Mouse (Mus musculus) NIH3T3 (cell line): ENCODE measurements around the gene Bcl7c.

Experiments
- DNase-seq: peaks from one replicate; pipeline ENCODE4 v3.0.0-alpha.2; 2012; ENCODE audit warnings: low read depth

The Bcl7c gene

DNA sequence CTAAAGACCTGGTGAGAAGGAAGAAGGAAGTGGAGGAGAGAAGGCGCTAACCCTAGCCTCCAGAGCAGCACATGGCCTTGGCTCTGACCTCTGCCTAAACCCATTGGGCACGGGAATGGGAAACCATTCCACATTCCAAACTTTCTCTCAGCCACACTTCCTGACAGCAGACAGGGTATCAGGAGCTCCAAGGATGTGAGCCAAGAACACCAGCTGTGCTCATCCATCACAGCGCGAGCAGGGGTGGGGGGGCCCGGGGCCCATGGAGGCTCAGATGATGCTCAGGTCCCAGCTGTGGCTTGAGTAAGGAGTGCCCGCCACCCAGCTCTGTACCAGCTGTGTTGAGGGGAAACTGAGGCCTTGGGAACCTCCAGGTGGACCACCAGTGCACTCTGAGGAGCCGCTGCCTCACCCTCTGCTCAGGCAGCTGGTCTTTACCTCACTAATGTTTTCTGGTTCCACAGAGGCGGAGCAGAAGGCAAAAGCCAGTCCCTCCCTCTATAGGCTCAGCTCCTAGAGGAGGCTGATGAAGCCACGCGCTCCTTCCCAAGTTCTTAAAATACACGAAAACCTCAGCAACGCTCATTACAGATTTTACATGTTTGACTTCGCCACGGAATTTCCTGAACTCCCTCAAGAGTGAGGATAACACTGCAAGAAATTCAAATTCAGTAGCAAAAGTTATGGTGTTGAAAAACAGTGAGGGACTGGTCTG, 23.3 kb downstream of the Bcl7c start:
- no peak for DNase-seq

DNA sequence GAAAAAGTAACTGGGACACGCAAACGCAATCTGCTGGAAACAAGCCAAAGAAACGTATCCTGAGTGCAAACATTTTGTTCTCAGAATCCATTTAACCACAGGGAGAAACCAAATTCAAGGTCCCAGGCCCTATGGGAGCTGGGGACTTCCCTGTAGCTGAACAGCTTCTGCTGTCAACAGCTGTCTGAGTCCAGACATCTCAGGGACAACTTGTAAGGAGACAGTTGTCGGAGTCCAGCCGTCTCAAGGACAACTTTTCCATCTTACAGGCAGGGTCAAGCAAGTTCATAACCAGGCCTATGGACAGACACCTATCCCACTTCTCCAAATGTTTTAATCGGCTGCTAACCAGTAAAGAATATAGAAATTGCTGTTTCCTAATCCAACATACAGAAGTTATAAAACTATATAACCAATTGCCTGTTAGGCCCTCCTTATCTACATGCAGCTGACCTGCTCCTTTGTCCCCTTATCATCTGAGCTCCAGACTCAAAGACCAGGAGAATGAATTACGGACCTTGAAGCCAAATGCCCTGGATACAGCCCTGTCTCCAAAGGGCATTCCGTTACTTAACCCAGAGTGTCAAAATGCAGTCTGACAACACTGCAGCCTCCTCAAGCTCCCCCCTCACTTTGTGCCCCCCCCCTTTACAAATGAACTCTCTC, 26.7 kb downstream of the Bcl7c start:
- no peak for DNase-seq

DNA sequence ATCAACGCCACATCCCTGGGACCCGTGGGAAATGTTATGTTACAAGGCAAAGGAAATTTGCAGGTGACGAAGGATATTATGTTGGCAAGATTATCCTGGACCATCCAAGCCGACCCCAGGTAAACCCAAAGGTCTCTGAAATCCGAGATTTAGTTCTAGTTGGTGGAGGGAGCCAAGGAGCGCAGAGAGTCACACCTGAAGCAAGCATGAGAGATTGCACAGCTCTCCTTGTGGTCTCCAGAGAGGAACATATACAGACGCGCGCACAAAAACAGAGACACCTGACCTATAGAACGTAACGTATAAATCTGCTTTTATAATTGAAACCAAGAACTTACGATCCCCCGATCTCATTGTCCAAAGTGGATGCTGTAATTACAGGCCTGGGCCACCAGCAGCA, 28.2 kb downstream of the Bcl7c start:
- DNase-seq, result no peak

DNA sequence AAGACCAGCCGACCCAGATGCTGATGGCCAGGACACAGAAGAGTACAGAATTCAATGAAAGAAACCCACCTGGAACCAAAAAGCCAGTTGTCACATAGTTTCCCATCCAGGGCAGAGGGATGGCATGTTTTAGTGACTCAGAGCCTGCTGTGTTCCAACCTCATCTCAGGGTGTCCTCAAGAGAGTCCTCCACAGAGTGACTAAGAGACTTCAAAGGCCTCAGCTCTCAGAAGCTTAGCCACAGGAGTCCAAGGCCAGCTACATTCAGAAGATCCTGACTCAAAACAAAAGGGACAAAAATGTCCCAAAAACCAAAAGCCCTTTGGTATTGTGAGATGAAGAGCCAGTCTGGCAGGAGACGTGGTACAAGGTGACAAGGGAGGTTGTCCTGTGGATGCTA, 29.9 kb downstream of the Bcl7c start:
- DNase-seq, result no peak

DNA sequence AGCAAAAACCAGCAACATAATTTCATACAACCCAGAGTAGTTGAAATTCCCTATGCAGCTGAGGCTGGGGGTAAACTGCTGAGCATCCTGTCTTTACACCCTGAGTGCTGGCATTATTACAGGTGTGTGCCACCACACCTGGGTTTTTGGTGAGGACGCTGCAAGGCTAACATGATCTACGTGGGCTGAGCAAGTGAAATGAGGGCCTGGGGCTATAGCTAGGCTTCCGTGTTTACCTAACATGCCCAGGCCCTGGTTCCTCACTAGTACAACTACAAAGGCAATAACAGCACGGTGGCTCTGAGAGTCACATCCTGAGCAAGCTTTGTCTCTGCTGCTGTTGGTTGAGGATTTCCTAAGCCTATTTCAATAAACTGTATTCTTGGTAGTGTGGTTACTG, 31.1 kb downstream of the Bcl7c start:
- DNase-seq, result no peak

DNA sequence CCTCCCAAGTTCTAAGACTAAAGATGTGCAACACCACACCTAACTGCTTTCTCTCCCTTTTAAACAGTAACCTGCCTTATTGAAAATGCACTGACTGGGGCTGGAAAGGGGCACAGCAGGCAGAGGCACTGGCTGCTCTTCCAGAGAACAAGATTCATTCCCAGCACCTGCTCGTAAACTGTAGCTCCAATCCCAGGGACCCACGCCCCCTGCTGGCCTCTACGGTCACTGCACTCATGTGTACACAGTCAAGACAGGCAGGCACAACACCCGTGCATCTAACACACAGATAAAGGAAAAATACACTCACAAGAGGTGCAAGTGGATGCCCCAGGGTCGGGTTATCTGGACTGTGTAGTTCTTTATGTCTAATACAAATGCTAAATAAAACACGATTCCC, 31.7 kb downstream of the Bcl7c start:
- DNase-seq, result peak; percentile 52

DNA sequence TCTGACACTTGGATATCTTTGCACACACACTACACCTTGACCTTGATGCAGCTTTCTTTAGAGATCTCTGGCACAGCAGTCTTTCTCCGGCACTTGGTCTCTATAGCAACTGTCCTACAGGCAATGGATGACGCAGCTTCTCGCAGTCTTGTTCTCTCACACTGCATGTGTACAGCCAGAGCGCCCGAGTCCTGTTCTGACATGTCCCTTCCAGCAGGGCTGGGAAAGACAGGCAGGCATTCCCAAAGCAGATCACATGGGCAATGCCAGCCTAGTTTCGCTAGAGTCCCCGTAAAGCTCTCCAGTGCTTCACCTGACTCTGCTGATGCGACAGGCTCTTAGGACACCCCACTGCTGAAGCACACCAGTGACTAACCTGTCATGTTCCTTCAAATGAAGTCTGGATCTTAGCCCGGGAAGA, 33.3 kb downstream of the Bcl7c start:
- DNase-seq, result no peak

DNA sequence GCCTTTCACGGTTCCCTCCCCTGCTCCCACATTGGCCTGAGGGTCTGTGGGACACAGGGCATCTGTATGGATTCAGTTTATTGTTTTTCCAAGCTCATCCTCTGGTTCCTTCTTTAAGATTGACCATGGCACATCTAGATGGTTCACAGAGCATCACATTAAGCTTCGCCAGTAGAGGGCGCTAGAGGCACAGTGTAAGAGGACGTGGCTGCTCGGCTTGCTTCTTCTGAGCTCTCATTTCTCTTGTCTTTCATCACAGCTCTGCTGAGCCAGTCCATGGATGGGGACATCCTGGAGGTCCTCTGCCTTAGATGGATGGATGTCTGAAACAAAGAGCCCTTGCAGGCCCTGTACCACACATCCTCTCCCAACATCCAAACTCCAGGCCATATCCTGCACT, 33.8 kb downstream of the Bcl7c start:
- DNase-seq, result peak; percentile 94

DNA sequence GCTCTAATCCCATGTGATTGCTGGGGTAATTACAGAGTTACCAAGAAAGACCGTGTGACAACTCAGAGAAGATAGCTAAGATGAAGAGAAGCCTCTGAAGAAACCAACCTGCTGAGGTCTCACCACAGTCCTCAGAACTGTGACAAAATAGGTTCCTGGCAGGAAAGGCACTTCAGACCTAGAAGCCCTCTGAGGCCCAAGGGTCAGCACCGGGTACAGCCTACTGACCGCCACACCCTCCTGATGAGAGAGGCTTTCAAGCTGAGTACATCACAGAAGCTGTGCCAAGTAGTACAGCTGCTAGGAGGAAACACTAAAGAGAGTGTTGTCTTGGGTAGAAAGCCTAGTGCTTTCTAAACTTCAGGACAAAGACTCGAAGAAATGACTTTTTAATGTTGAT, 36.0 kb downstream of the Bcl7c start:
- no peak for DNase-seq

DNA sequence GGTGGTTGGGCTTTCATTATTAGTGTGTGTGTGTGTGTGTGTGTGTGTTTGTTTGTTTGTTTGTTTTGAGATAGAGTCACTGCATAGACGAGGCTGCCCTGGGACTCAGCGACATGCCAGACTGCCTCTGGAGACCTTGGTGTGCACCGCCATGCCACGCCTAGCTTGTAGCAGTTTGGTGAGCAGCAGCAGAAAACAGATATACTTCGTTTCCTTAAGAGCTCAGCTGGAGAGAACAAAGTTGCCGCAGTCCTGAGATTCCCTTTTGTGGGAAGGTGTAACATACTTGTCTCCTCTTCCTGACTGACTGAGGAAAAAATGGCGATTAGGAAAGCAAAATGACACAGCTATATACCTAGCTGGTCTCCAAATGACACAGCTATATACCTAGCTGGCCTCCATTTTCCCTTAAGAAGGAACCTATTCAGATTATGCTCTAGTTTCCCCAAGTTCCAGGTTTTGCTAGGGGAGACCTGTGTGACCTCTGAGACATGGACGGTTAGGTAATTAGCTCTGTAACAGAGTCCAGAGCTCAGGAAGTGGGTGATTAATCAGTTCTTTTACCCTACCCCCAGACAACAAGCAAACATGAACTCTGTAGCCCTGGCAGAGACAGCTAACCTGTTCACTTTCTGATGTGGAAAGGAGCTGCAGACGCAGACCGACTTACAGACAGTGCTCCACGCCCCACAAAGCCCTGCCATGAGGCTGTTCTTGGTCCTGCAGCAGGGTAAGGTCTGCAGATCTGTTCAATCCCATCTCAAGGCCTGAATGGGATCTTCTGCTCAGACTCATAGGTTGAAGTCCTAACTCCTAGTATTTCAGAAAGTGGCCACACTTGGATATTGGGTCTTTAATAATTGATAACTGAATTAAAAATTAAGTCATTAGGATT, 36.6 kb downstream of the Bcl7c start:
- DNase-seq, result no peak

DNA sequence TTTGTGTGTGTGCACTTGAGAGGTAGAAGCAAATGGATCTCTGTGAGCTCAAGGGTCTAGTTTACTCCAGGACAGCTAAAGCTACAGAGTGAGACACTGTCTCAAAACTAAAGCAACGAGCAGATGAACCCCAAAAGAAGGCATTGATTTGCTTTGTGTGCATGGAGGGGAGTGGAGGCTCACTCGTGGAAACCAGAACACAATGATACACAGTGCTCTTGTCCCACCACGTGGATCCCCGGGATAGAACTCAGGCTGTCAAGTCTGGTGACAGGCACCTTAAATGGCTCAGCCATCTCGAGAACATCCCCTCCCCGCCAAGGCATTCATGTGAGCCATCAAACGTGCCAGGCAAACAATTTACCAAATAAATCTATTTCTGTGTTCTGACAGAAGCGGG, 41.6 kb downstream of the Bcl7c start:
- DNase-seq, result no peak

DNA sequence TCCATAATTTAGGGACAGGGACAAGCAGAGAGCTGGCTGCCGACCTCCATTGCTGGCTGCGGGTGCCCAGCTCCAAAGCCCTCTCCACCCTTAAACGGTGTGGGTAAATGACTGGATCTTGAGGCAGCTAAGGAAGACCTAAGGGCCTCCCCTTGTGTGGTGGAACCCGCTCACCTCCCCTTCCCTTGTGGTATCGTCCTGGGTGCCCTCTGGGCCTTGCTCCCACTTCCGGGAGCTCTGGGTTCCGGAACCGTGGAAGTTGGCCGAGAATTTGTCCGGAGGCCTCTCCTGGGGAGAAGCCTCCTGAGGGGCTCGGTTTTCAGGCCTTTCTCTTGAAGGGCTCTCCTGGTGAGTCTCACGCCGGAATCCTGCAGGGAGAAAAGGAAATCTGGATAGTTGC, 42.1 kb downstream of the Bcl7c start:
- no peak for DNase-seq

DNA sequence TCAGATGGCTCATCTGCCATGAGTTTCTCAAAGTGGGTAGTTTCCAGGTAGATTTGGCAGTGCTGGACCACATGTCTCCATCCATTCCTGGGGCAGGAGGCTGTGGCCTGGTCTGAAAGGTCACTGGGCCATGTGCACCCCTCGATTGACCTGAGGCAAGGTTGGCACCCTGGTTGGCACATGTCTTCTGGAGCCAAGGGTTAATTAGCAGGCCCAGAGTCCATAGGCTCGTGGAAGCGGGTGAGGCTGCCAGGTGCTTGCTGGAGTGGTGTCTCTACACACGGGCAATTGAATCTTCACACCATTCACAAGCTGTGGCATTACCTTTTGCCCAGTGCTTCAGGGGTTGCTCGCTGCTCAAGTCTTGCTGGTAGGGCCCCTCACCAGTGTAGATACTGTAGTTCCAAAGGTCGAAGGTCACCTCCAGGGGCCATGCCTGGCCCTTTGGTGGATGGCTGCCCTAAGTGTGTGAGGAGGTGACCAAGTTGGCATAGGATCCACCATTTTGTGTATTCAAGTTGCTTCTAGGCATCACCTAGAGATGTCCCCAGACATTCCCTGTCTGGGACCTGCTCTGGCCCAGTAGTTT, 42.6 kb downstream of the Bcl7c start:
- no peak for DNase-seq

DNA sequence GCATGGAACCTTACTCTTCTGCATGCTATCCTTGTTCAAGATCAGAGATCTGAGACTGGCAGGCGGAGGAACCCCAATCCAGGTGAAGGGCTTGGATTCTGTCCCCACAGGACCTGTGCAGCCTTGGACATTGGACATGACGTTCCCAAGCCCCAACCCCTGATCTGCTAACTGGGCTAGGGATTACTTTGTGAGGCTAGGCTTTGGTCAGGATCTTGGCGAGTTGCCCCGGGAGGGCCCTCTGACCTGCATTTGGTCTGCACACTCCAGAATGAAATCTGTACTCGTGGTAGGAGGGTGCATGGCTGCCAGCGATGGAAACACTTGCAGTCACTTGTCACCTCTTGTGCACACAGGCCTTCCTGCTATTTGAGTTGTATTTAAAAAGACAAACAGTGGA, 45.8 kb downstream of the Bcl7c start:
- DNase-seq, result no peak

DNA sequence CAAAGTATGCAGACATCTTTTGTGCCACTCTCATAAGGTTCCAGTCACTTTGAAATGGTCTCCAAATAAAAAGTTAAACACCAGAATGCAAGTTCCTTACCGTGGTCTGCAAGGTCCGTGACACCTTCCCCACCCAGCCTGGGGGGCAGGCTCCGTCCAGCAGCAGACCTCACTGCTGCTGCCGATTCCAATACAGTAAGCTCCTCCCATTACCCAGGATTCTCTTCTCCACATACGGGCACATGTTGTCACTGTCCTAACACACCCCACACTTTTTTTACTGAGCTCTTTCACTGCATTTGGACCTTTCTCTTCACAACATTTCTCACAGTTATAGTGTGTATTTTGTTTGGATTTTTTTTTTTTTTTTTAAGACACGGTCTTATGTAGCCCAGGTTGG, 46.9 kb downstream of the Bcl7c start:
- DNase-seq, result no peak

DNA sequence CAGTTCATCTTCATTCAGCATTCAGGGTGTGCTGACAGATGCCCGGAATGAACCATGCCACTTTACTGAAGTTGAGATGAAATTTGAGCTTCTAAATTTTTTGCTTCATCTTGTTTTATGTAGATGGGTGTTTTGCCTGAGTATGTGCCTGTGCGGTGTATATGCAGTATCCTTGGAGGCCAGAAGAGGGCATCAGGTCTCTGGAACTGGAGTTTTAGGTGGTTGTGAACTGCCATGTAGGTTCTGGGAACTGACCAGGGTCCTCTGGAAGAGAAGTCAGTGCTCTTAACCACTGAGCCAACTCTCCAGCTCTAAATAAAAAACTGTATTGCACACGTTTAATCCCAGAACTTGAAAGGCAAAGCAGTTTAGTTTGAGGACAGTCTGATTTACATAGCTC, 47.9 kb downstream of the Bcl7c start:
- DNase-seq, result peak; percentile 10

DNA sequence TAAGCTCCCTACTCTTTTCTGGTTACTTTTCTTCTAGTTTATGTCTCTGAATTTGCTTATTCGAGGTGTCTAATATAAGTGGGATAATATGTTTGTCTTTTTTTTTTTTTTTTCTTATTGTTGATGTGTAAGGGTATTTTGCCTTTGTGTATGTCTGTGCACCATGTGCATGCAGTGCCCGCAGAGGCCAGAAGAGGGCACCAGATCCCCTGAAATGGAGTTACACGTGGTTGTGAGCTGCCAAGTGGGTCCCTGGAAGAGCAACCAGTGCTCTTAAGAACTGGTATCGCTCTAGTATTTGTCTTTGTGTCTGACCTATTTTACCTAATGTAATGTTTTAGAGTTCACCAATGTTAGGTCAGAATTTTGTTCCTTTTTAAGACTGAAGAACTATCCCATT, 51.8 kb downstream of the Bcl7c start:
- peak; percentile 73 for DNase-seq

DNA sequence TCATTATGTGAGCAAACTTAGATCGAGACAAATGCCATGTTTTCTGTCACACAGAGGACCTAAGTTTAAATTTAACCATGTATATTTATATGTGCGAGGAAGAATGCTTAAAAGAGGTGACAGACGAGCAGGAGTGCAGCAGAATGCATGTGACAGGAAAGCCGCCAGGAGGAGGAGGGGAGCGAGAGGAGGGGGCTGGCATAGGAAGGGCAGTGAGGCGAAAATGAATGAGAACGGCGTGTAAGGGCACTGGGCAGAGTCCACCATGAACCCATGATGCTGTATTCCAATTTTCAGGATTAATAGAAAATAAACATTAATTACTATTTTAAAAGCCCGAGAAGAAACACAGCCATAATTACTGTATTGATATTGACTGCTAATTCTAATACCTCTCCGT, 54.4 kb downstream of the Bcl7c start:
- DNase-seq, result no peak

DNA sequence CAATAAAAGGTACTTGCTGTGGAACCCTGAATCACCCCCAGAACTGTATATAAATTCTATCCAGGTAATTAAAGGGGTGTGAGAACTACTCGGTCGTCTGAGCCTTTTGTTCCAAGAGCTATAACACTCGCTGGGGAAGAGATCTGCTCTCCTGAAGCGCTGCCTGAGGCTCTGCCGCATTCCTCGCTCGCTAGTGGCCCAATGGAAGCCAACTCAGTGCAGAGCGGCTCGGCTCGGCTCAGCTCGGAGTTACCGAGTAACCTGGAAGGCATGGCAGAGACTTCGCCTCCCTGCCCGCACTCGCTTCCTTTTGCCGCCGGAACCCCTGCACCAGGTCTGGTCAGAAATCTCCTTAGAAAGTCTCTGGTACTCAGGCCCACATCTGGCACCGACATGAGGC, 56.7 kb downstream of the Bcl7c start:
- DNase-seq, result no peak

DNA sequence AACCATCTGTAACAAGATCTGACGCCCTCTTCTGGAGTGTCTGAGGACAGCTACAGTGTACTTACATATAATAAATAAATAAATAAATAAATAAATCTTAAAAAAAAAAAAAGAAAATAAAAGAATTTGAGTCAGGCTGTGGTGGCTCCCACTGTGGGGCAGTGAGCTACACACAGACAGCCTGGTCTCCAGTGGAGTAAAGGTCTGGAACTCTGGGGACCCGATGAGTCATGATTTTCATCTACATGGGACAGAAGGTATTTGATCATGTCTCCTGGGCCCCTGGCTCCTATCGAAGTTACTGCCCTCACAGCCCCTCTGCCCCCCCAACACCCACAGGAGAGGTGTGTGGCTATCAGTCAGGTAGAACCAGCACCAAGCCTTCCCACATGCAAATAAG, 57.1 kb downstream of the Bcl7c start:
- no peak for DNase-seq

DNA sequence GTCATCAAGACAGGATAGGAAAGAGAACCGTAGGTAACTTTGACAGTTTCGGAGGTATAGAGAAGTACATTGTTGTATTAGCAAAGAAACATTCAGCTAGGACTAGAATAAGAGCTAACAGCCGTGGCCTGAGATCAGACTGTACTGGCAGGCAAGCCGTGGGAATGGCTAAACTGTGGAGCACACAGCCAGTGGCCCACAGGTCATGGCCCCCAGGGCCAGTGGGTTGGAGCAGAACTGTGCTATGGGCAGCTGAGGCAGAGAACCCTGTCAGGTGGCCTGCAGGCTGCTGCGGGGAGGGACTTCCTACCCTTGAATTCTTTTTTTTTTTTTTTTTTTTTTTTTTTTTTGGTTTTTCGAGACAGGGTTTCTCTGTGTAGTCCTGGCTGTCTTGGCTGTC, 59.5 kb downstream of the Bcl7c start:
- DNase-seq, result no peak

DNA sequence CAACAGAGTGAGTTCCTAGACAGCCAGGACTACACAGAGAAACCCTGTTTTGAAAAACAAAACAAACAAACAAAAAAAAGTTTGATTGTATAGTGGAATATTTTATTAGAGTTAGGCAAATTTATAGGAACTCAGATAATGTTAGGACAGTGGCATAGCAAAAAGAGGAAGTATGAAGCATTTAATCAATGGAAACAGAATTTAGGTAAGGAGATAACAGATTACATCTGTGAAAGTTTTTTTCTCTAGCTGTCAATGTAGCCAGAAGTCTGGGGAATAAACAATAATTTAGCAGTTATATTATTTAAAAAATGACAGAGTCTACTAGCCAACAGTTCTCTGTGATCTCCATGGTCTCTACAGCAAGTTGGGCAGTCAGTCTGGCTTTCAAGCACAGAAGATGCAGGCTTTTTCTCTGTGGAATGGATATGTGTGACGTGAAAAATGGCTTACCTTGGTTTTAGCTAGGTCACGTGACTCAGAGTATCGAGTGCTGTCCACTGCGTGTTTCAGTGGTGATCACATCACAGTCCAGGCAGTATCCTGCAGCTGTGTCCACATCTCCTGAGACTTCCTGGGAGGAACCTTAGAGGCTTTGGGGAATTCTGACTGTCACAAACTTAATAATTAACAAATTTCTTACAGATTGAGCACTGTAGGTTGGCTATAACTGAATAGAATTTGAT, 60.1 kb downstream of the Bcl7c start:
- no peak for DNase-seq
